Mouse (Mus musculus) cerebellum, adult 2 months (tissue): ENCODE results near the gene BC048403. TPM values are rescaled to one million over a fixed set of nuclear protein-coding genes. Genes with fewer than 3 reads are reported as not detected.

ENCODE experiments used
- DNase-seq, 2 experiments: peaks; one replicate each; pipeline ENCODE4 v3.0.0; 2021
- H3K27ac ChIP-seq: fragments of 200-500 bp; 2 replicates; pipeline ENCODE4 v1.5.1; 2012; ENCODE audit warnings: low read length, control low read depth, inconsistent platforms; ENCODE audit not compliant: insufficient read depth
- H3K27me3 ChIP-seq: fragments of 200-500 bp; 2 replicates; pipeline ENCODE4 v1.6.1; 2012; ENCODE audit warnings: inconsistent platforms, mild to moderate bottlenecking, low read length, moderate library complexity; ENCODE audit not compliant: control insufficient read depth, insufficient read depth
- H3K4me1 ChIP-seq: fragments of 200-500 bp; 2 replicates; pipeline ENCODE4 v1.6.1; 2011; ENCODE audit warnings: low read length; ENCODE audit not compliant: control insufficient read depth, insufficient read depth
- H3K4me3 ChIP-seq: fragments of 200-500 bp; replicated peaks from 2 replicates; pipeline ENCODE3; 2011; ENCODE audit warnings: mild to moderate bottlenecking, low read depth, low read length, control low read depth; ENCODE audit not compliant: insufficient read depth
- CTCF ChIP-seq: fragments of 200-500 bp; IDR thresholded peaks from 2 replicates; pipeline ENCODE4 v1.5.1; 2011; ENCODE audit warnings: low read depth, mild to moderate bottlenecking, control low read depth, low read length, moderate library complexity, borderline replicate concordance; ENCODE audit not compliant: insufficient read depth
- POLR2A ChIP-seq: fragments of 200-500 bp; IDR thresholded peaks from 2 replicates; pipeline ENCODE4 v1.6.1; 2011; ENCODE audit warnings: low read length, control low read depth, borderline replicate concordance; ENCODE audit not compliant: insufficient read depth
- WGBS: fragments of 180-500 bp; shearing (Covaris S2); methylation state at CpG from one replicate; pipeline ENCODE4 v1.1.7; 2018; 5-methylcytosine and 5-hydroxymethylcytosine counted together
- polyA plus RNA-seq: library from polyadenylated mRNA; depleted of rRNA; stranded (reverse); fragments of >200 nt; gene quantifications from 2 replicates; pipeline ENCODE4 v1.2.3, GENCODE M21; 2012

BC048403 gene
- polyA plus RNA-seq, 1 experiment = 6.6 TPM

- TF ChIP-seq CTCF (no peak), POLR2A (no peak)
- 76% methylated on average over 3 of the region's 3 CpGs for WGBS
- H3K4me1 ChIP-seq = no peaks in the 10 kb centered on the region
- H3K27ac ChIP-seq = no peak overlapping the region
- H3K27me3 ChIP-seq = no peaks in the 10 kb centered on the region
- H3K4me3 ChIP-seq = no peak overlapping the region
- no peak for DNase-seq
Measured at GRCm38 (mm10) chr10:121737256-121737655, 2.5 kb upstream of the BC048403 start.

- DNase-seq = no peak
- no peak for TF ChIP-seq POLR2A
- no peak for TF ChIP-seq CTCF
- Histone ChIP-seq H3K27me3 (no peaks in the 10 kb centered on the region), H3K4me3 (no peak overlapping the region), H3K27ac (no peak overlapping the region), H3K4me1 (no peaks in the 10 kb centered on the region)
- 44% methylated on average over 4 of the region's 4 CpGs for WGBS
Measured at GRCm38 (mm10) chr10:121742336-121742735, 2.6 kb downstream of the BC048403 start.

GRCm38 (mm10) chr10:121750175-121750574 is 10.4 kb downstream of the BC048403 start:
- no peaks in the 10 kb centered on the region for H3K4me1 ChIP-seq
- WGBS = 93% methylated on average over 12 of the region's 12 CpGs
- no peak for DNase-seq
- TF ChIP-seq CTCF = no peak
- TF ChIP-seq POLR2A = no peak
- H3K4me3 ChIP-seq = no peak overlapping the region
- H3K27me3 ChIP-seq = no peaks in the 10 kb centered on the region
- H3K27ac ChIP-seq = no peak overlapping the region

GRCm38 (mm10) chr10:121754237-121754636 is 14.5 kb downstream of the BC048403 start:
- no peak for DNase-seq
- no peaks in the 10 kb centered on the region for H3K4me1 ChIP-seq
- H3K27ac ChIP-seq = no peak overlapping the region
- no peak overlapping the region for H3K4me3 ChIP-seq
- no peaks in the 10 kb centered on the region for H3K27me3 ChIP-seq
- 82% methylated on average over 5 of the region's 5 CpGs for WGBS
- TF ChIP-seq CTCF = no peak
- no peak for TF ChIP-seq POLR2A

- no peak overlapping the region for H3K27ac ChIP-seq
Measured at GRCm38 (mm10) chr10:121755822-121756221, 16.1 kb downstream of the BC048403 start.

GRCm38 (mm10) chr10:121756677-121757076 is 16.9 kb downstream of the BC048403 start:
- TF ChIP-seq CTCF = no peak
- TF ChIP-seq POLR2A = no peak

More at GRCm38 (mm10) chr10:121755822-121756221, 16.1 kb downstream of the BC048403 start:
- WGBS = 33% methylated on average over 1 of the region's 1 CpGs
- Histone ChIP-seq H3K4me3 (no peak overlapping the region), H3K4me1 (no peaks in the 10 kb centered on the region), H3K27me3 (no peaks in the 10 kb centered on the region)
- TF ChIP-seq POLR2A (no peak), CTCF (no peak)
- DNase-seq = no peak

GRCm38 (mm10) chr10:121759095-121759494 is 19.4 kb downstream of the BC048403 start:
- 43% methylated on average over 8 of the region's 8 CpGs for WGBS
- H3K27ac ChIP-seq = no peak overlapping the region

More at GRCm38 (mm10) chr10:121756677-121757076, 16.9 kb downstream of the BC048403 start:
- no peaks in the 10 kb centered on the region for H3K27me3 ChIP-seq
- H3K4me3 ChIP-seq = no peak overlapping the region
- no peaks in the 10 kb centered on the region for H3K4me1 ChIP-seq
- H3K27ac ChIP-seq = no peak overlapping the region
- WGBS = 63% methylated on average over 4 of the region's 4 CpGs
- DNase-seq = no peak

GRCm38 (mm10) chr10:121762141-121762540 is 22.4 kb downstream of the BC048403 start:
- no peak for DNase-seq
- H3K4me1 ChIP-seq = no peaks in the 10 kb centered on the region
- H3K27ac ChIP-seq = no peak overlapping the region
- 60% methylated on average over 9 of the region's 9 CpGs for WGBS
- H3K27me3 ChIP-seq = no peaks in the 10 kb centered on the region
- H3K4me3 ChIP-seq = no peak overlapping the region
- no peak for TF ChIP-seq CTCF
- no peak for TF ChIP-seq POLR2A

More at GRCm38 (mm10) chr10:121759095-121759494, 19.4 kb downstream of the BC048403 start:
- Histone ChIP-seq H3K4me1 (no peaks in the 10 kb centered on the region), H3K27me3 (no peaks in the 10 kb centered on the region), H3K4me3 (no peak overlapping the region)
- TF ChIP-seq POLR2A = no peak
- no peak for TF ChIP-seq CTCF
- DNase-seq = no peak
